Mouse (Mus musculus) adrenal gland (tissue): ENCODE results near the gene Gm6034.
"Not testable (repeated sequence)": the region's sequence is repeated elsewhere in the genome, so short reads cannot be mapped to it uniquely, and the experiment has no call there.

Source experiments
- intact Hi-C: fragments of 180-260 bp; cut with DNase I; formaldehyde crosslinking; loops from one replicate; pipeline ENCODE4 v1.15.1; 2025

Gene Gm6034

DNA sequence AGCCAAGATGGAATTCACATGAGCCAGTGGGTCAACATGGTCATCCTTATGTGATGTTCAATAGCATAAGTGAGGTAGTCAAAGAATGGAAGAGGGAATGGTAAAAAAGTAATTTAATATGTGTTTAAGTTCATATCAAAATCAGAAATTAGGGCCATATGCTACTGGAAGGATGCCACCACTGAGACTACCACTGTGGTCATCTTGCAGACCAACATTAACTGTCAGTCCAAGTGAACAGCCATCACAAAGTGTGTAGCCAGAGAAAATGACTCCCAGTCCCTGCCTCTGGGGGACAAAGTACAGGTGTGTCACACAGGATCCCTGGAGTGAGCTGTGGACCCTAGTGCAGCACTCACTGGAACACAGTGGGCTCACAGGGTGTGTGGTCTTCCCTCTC lies 39.1 kb downstream of the Gm6034 start:
- intact Hi-C loops, result not testable (repeated sequence)

DNA sequence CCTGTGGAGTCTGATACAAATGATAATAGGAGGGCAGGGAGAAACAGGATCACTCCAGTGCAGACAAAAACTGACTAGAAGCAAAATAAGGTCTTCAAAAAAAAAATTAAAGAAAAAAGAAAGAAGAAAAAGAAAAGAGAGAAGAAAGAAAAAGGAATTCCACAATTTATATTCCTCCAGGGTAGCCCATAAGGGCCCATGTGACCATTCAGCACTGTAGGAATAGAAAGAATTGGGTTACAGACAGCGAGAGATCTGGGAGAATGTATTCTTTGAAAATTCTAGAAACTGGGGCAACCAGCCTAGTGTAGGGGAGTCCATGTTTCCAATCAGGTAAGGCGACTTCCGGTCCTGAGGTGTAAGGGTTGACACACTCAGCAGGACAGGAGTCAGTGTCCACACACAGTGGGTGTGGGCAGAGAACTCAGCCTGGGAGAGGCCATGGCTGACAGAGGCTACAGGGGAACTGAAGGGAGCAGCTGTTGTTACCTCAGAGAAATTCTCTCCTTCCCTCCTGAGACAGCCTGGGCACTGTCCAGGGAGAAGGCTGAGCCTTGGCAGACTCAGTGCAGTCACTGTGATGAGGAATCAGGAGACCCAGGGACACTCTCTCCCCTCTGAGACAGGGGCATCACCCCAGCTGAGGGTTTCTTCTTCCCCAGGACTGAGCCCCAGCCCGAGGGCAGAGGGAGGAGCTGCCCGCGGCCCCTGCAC lies 39.9 kb downstream of the Gm6034 start:
- intact Hi-C loops, result not testable (repeated sequence)

DNA sequence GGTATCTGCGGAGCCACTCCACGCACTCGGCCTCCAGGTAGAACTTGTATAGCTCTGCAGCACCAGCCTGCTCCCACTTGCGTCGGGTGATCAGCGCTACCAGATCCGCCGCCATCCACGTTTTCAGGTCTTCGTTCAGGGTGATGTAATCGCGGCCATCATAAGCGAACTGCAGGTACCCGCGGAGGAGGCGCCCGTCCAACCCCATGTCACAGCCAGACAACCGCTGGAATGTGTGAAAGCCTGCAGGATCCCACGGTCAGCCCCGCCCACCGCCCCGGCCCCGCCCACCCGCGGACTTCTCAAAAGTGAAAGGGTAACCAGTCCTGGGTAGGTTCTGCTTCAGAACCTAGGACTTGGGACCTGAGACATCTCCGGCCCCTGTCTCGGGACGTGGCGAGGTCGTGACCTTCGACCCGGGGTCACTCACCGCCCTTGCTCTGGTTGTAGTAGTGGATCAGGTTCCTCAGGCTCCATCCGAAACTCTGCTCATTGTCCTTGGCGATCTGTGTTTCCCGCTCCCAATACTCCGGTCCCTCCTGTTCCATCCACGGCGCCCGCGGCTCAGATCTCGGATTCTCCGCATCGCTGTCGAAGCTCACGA lies 40.6 kb downstream of the Gm6034 start:
- intact Hi-C loops, result no loop called here

DNA sequence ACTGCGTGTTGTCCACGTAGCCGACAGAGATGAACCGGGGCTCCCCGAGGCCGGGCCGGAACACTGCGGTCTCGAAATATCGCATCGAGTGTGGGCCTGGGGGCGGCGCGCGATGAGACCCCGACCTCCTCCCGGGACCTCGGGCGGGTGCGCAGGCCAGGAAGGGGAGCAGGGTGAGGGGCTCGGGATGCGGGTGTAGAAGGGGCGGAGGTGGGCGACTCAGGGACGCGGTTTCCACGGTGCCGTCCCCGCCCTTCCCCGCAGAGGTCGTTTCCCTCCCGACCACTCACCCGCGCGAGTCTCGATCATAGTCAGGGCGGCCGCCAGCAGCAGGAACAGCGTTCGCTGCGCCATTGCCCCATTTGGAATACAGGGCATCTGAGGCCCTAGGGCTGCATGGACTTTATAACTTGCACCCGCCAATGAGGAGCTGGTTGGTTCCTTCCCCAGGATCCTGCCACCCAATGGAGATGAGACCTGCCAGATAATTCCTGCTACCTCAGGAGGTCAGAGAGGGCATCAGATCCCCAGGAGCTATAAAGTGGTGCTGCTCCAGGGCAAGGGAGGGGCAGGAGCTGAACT lies 41.2 kb downstream of the Gm6034 start:
- intact Hi-C loops, result no loop called here

DNA sequence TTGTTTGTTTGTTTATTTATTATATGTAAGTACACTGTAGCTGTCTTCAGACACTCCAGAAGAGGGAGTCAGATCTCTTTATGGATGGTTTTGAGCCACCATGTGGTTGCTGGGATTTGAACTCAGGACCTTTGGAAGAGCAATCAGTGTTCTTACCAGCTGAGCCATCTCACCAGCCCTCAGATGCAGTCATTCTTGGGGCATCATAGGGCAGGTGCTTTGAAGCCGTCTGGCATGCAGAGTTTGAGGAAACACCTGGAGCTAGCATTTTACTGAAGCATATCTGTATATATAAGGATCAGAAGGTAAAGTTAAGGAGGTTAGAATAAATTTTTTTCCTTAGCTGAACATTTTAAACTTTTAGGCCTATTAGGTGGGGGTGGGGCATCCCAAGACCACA lies 43.2 kb downstream of the Gm6034 start:
- intact Hi-C loops, result not testable (repeated sequence)

DNA sequence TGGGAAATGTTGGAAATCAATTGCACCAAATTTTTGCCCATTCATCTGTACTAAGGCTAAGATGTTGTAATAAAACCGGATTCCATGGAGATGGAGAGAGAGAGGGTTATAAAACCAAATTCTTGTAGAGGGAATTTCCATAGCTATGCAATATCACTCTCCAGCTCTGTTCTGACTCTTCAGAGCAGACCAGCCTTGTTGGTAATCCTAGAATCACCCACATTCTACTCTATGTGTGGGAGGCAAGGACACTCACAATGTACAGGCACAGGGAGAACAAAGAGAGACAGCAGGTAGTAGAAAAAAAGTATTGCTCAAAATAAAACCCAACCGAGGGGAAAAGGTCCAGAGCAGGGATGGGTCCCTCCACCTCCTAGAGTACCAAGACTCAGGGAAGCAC lies 49.2 kb downstream of the Gm6034 start:
- intact Hi-C loops, result not testable (repeated sequence)

DNA sequence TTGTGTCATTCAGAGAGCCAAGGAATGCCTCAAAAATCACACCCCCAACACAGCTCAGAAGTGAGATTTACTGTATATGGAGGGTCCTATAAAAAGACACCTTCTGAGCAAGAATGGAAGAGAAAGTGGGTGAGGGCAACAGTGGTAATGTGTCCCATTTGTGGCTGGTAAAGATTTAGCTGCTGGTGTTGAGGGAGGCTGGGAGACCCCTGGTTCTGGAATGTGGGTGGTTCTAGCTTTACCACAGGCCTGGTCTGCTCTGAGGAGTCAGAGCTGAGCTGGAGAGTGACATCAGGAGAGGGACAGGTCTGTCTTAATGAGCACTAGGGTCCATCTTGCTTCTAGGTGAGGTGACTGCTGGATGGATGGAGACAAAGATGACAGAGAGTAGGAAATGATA lies 49.8 kb downstream of the Gm6034 start:
- intact Hi-C loops, result not testable (repeated sequence)

DNA sequence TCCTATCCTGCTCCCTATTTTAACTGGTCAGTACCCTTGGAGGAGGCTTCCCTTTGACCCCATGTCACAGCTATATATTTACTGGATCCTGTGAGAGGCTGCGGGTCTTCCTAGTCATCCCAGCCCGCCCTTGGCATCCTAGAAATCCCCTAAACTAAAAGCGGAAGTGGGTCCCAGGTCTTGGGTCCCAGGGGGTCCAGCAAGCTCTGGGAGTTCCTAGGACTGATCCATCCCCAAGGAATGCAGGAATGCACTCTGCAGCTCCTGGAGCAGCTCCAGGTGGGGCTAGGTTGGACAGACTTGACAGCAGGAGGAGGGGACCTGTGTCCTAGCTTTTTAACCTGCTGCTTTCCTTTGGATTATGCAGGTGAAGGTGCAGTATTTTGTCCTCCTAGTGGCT lies 51.2 kb downstream of the Gm6034 start:
- intact Hi-C loops, result no loop called here

DNA sequence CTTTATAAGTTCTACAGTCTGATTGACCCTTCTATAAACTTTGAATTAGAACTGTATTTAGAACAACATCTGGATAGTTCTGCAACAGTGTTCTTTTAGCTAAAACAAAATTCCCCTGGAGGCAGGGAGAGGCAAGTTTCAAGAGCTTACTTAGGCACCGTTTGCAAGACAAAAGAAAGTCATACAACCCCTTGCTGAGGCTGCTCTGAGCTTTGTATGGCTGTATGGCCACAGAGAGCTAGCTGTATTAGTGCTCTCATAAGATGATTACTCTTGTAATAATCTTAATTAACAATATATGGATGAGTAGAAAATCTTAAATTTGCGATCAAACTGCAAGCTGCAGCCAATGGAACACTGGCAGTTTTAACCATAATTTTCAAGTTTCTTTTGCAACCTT lies 56.8 kb downstream of the Gm6034 start:
- intact Hi-C loops, result not testable (repeated sequence)

DNA sequence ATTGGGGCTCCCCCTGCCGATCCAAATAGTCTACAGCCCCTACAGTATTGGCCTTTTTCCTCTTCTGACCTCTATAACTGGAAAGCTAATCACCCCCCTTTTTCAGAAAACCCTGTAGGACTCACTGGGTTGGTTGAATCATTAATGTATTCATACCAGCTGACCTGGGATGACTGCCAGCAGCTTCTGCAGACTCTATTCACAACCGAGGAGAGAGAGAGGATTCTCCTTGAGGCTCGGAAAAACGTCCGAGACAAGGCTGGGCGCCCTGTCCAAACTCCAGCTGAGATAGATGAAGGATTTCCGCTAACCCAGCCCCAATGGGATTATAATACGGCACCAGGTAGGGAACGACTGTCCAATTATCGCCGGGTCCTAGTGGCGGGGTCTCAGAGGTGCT lies 59.3 kb downstream of the Gm6034 start:
- intact Hi-C loops, result not testable (repeated sequence)
